Mouse (Mus musculus): ENCODE data around the gene Il17c. TPM values are rescaled to one million over a fixed set of nuclear protein-coding genes. Genes with fewer than 3 reads are reported as not detected.

Gene Il17c
- polyA plus RNA-seq, 1 experiment from 2014 or later = not detected

GRCm38 (mm10) chr8:122390758-122391157, 31.1 kb upstream of the Il17c start:
- no peak for ATAC-seq (replicated peaks; ENCODE audit: low FRiP score, low read depth)
- no peak overlapping the region for H3K4me2 ChIP-seq (ENCODE audit: low read length)
- no peak overlapping the region for H3K9ac ChIP-seq (ENCODE audit: low read depth, low read length)
- WGBS = 85% methylated on average over 3 of the region's 3 CpGs
- no peak overlapping the region for H3K27ac ChIP-seq
- no peak for TF ChIP-seq CTCF (IDR thresholded peaks at IDR 0.05; ENCODE audit: low read depth)
- H3K9me3 ChIP-seq (replicated peaks; ENCODE audit: low read length) = no peaks in the 10 kb centered on the region
- DNase-seq (ENCODE audit: low spot score) = no peak
- H3K36me3 ChIP-seq (ENCODE audit: insufficient read depth, low read length) = peaks cover 64% of the 10 kb centered on the region
- no peaks in the 10 kb centered on the region for H3K27me3 ChIP-seq (ENCODE audit: insufficient read depth, low read length)
- H3K4me1 ChIP-seq (replicated peaks; ENCODE audit: insufficient read depth, low read length) = no peaks in the 10 kb centered on the region
- no peak overlapping the region for H3K4me3 ChIP-seq (replicated peaks; ENCODE audit: low read depth, low read length)

GRCm38 (mm10) chr8:122393717-122394116, 28.1 kb upstream of the Il17c start:
- no peaks in the 10 kb centered on the region for H3K9me3 ChIP-seq (replicated peaks; ENCODE audit: low read length)
- ATAC-seq (replicated peaks; ENCODE audit: low FRiP score, low read depth) (no peak), DNase-seq (ENCODE audit: low spot score) (no peak)
- H3K4me2 ChIP-seq (ENCODE audit: low read length) = no peak overlapping the region
- no peaks in the 10 kb centered on the region for H3K4me1 ChIP-seq (replicated peaks; ENCODE audit: insufficient read depth, low read length)
- H3K9ac ChIP-seq (ENCODE audit: low read depth, low read length) = no peak overlapping the region
- no peak for TF ChIP-seq CTCF (IDR thresholded peaks at IDR 0.05; ENCODE audit: low read depth)
- H3K27ac ChIP-seq = no peak overlapping the region
- H3K36me3 ChIP-seq (ENCODE audit: insufficient read depth, low read length) = peaks cover 52% of the 10 kb centered on the region
- H3K27me3 ChIP-seq (ENCODE audit: insufficient read depth, low read length) = no peaks in the 10 kb centered on the region
- no peak overlapping the region for H3K4me3 ChIP-seq (replicated peaks; ENCODE audit: low read depth, low read length)

GRCm38 (mm10) chr8:122395291-122395690, 26.5 kb upstream of the Il17c start:
- 93% methylated on average over 6 of the region's 6 CpGs for WGBS
- Histone ChIP-seq H3K27ac (no peak overlapping the region), H3K9ac (ENCODE audit: low read depth, low read length) (no peak overlapping the region), H3K9me3 (replicated peaks; ENCODE audit: low read length) (no peaks in the 10 kb centered on the region), H3K4me3 (replicated peaks; ENCODE audit: low read depth, low read length) (no peak overlapping the region), H3K4me2 (ENCODE audit: low read length) (no peak overlapping the region), H3K27me3 (ENCODE audit: insufficient read depth, low read length) (no peaks in the 10 kb centered on the region), H3K4me1 (replicated peaks; ENCODE audit: insufficient read depth, low read length) (no peaks in the 10 kb centered on the region), H3K36me3 (ENCODE audit: insufficient read depth, low read length) (peaks cover 53% of the 10 kb centered on the region)
- ATAC-seq (replicated peaks; ENCODE audit: low FRiP score, low read depth) = no peak
- TF ChIP-seq CTCF (IDR thresholded peaks at IDR 0.05; ENCODE audit: low read depth) = no peak
- no peak for DNase-seq (ENCODE audit: low spot score)

- H3K4me1 ChIP-seq (replicated peaks; ENCODE audit: insufficient read depth, low read length) = no peaks in the 10 kb centered on the region
- no peak overlapping the region for H3K9ac ChIP-seq (ENCODE audit: low read depth, low read length)
- no peak overlapping the region for H3K4me3 ChIP-seq (replicated peaks; ENCODE audit: low read depth, low read length)
- WGBS = 96% methylated on average over 9 of the region's 9 CpGs
- ATAC-seq (replicated peaks; ENCODE audit: low FRiP score, low read depth) (no peak), DNase-seq (ENCODE audit: low spot score) (no peak)
- H3K36me3 ChIP-seq (ENCODE audit: insufficient read depth, low read length) = peaks cover 66% of the 10 kb centered on the region
- no peaks in the 10 kb centered on the region for H3K9me3 ChIP-seq (replicated peaks; ENCODE audit: low read length)
- H3K27ac ChIP-seq = no peak overlapping the region
- H3K27me3 ChIP-seq (ENCODE audit: insufficient read depth, low read length) = no peaks in the 10 kb centered on the region
- no peak overlapping the region for H3K4me2 ChIP-seq (ENCODE audit: low read length)
- no peak for TF ChIP-seq CTCF (IDR thresholded peaks at IDR 0.05; ENCODE audit: low read depth)
These were observed 23.6 kb upstream of the Il17c start for GRCm38 (mm10) chr8:122398186-122398585.

GRCm38 (mm10) chr8:122405146-122405805, 16.5 kb upstream of the Il17c start:
- Histone ChIP-seq H3K4me2 (ENCODE audit: low read length) (no peak overlapping the region), H3K36me3 (ENCODE audit: insufficient read depth, low read length) (peaks cover 81% of the 10 kb centered on the region), H3K4me3 (replicated peaks; ENCODE audit: low read depth, low read length) (no peak overlapping the region), H3K27ac (no peak overlapping the region), H3K9me3 (replicated peaks; ENCODE audit: low read length) (no peaks in the 10 kb centered on the region), H3K4me1 (replicated peaks; ENCODE audit: insufficient read depth, low read length) (no peaks in the 10 kb centered on the region), H3K9ac (ENCODE audit: low read depth, low read length) (no peak overlapping the region), H3K27me3 (ENCODE audit: insufficient read depth, low read length) (no peaks in the 10 kb centered on the region)
- no peak for TF ChIP-seq CTCF (IDR thresholded peaks at IDR 0.05; ENCODE audit: low read depth)
- WGBS = 88% methylated on average over 9 of the region's 9 CpGs
- no peak for DNase-seq (ENCODE audit: low spot score)
- no peak for ATAC-seq (replicated peaks; ENCODE audit: low FRiP score, low read depth)

GRCm38 (mm10) chr8:122407678-122408077, 14.1 kb upstream of the Il17c start:
- peaks cover 76% of the 10 kb centered on the region for H3K36me3 ChIP-seq (ENCODE audit: insufficient read depth, low read length)
- no peaks in the 10 kb centered on the region for H3K4me1 ChIP-seq (replicated peaks; ENCODE audit: insufficient read depth, low read length)
- no peak for TF ChIP-seq CTCF (IDR thresholded peaks at IDR 0.05; ENCODE audit: low read depth)
- no peak overlapping the region for H3K4me3 ChIP-seq (replicated peaks; ENCODE audit: low read depth, low read length)
- H3K9ac ChIP-seq (ENCODE audit: low read depth, low read length) = no peak overlapping the region
- H3K27me3 ChIP-seq (ENCODE audit: insufficient read depth, low read length) = no peaks in the 10 kb centered on the region
- no peak for DNase-seq (ENCODE audit: low spot score)
- WGBS = 90% methylated on average over 7 of the region's 7 CpGs
- H3K9me3 ChIP-seq (replicated peaks; ENCODE audit: low read length) = no peaks in the 10 kb centered on the region
- H3K4me2 ChIP-seq (ENCODE audit: low read length) = no peak overlapping the region
- H3K27ac ChIP-seq = no peak overlapping the region
- no peak for ATAC-seq (replicated peaks; ENCODE audit: low FRiP score, low read depth)

- H3K9me3 ChIP-seq (replicated peaks; ENCODE audit: low read length) = no peaks in the 10 kb centered on the region
- no peaks in the 10 kb centered on the region for H3K4me1 ChIP-seq (replicated peaks; ENCODE audit: insufficient read depth, low read length)
- H3K27me3 ChIP-seq (ENCODE audit: insufficient read depth, low read length) = no peaks in the 10 kb centered on the region
- no peak overlapping the region for H3K4me3 ChIP-seq (replicated peaks; ENCODE audit: low read depth, low read length)
- no peak for TF ChIP-seq CTCF (IDR thresholded peaks at IDR 0.05; ENCODE audit: low read depth)
- H3K27ac ChIP-seq = no peak overlapping the region
- no peak overlapping the region for H3K4me2 ChIP-seq (ENCODE audit: low read length)
- 75% methylated on average over 9 of the region's 9 CpGs for WGBS
- no peak overlapping the region for H3K9ac ChIP-seq (ENCODE audit: low read depth, low read length)
- DNase-seq (ENCODE audit: low spot score) = no peak
- ATAC-seq (replicated peaks; ENCODE audit: low FRiP score, low read depth) = no peak; the same call in 1 of the 2 replicates
- peaks cover 69% of the 10 kb centered on the region for H3K36me3 ChIP-seq (ENCODE audit: insufficient read depth, low read length)
These were observed 7.5 kb upstream of the Il17c start for GRCm38 (mm10) chr8:122414311-122414710.
